Mouse (Mus musculus): ENCODE results near the gene Pheta1.

Gene Pheta1

DNA sequence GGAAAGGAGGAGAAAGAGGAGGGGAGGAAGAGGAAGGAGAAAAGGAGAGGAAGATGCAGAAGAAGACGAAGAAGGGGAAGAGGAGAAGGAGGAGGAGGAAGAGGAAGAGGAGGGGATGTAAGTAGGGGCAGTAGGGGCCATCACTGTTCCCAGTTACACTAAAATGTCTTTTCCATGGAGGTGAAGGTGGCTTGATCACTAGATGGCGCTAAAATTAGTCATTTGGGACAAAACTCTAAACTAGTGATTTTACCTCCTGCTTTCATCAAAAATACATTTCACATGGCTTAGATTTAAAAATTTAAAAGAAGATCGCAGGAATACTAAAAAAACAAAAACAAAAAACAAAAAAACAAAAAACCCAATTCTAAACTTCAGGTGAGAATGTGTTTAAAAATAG lies 44.8 kb downstream of the Pheta1 start:
- no peak for DNase-seq

DNA sequence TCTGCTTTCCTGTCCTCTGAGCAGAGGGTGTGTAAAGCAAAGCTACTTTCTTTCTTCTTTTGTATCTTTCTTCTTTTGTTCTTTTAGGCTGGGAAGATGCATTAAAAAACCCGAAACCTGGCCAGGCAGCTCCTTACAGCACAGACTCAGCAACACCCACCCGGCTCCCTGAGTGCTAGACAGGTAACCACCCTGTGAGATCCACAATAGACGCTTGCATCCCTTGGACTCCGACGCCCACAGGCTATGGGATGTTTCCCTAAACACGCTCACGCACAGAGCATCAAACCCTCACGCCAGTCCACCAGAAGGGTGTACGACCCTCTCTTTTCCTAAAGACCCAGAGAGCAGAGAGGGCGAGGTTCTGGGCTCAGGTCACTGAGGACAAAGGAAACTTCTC lies 45.9 kb downstream of the Pheta1 start:
- DNase-seq = peak; percentile 80

DNA sequence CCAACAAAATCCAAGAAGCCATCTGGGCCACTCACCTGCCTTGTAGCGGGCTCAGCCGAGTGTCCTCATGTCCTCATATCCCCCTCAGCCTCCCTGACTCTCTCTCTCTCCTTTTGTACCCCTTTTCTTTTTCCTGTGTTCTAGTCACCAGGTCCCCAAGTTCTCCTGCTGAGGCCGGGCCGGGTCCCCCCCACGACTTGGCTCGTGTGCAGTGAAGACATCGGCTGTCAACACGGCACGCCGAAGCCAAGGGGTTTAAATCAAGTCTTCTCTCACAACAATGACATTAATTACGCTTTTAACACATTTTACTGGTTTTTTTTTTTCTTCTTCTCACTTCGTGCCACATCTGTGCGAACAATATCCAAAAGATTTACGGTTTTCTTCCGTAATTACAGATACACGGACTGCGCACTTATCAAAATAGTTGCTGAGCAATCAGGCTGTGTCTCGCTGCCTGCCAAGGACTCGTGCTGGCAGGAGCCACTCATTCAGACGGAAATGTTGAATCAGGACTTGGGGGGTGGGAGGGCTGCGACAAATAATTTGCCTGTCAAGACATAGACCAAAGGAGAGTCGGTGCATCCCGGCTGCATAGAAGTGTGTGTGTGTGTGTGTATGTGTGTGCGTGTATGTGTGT lies 46.5 kb downstream of the Pheta1 start:
- DNase-seq = no peak

DNA sequence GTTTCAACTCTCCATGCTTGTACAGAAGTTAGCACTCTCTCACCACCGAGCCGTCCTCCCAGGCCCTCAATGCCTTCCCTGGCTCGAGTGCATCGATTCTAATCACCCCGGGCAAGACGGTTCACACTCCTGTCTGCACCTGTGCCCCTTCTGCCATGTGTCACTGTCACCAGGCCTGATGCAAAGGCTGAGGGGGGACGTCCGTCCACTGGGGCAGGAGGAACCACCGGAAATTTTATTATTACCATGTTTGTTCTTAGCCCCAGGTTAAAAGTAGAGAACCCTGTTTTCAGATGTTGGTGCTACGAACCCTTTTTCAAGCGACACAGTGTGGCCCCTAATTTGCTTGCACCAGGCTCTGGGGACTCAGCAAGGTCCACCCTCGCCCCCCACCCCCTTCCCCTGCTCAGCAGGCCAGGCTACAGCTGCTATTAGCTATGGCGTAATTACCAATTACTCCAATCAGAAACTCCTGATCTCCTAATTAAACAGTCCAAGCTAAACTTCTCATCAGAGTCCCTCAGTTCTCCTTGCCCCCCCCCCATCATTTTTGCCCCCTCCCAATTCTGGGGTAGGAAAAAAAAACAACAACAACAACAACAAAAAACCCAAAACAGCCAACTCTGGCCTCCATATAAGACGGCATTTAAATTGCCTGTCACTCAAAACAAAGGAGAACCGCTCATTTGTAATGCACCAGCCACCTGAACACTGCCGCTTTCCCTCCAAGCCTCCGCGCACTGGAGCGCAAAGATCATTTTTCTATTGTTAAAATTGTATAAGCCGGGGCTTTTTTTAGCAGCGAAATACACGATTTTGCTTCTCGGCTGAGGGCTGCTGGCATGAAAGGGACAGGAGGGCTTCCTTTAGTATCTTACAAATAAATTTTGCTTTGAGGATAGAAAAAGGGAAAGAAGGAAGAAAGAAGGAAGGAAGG lies 54.3 kb downstream of the Pheta1 start:
- DNase-seq = no peak

Data from heart, adult 11 months (tissue).